Mouse (Mus musculus) thymus, postnatal 36 days (tissue): Measurements from ENCODE around the gene Obsl1.

ENCODE experiments used
- DNase-seq, 2 experiments: peaks; one replicate each; pipeline ENCODE4 v3.0.0; 2022; ENCODE audit warnings: mixed read lengths in 2 of 2

Obsl1 gene

DNA sequence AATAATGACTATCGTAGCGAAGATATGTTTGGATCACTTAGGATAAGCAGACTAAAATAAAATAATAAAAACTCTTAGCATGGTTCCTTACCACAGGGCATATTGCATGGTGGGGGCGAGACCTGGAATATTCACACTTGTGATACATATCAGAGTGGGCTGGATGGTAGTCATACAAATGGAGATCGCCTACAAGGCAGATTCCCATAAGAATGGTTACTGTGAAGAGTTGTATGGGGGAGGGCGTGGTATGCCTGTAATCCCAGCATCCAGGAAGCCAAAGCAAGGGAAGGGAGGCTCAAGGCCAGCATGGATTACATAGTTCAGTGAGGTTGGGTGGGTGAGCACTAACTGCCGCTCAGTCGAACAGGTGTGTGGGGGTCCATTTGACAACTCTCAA is 25.5 kb downstream of the Obsl1 start:
- DNase-seq = no peak

DNA sequence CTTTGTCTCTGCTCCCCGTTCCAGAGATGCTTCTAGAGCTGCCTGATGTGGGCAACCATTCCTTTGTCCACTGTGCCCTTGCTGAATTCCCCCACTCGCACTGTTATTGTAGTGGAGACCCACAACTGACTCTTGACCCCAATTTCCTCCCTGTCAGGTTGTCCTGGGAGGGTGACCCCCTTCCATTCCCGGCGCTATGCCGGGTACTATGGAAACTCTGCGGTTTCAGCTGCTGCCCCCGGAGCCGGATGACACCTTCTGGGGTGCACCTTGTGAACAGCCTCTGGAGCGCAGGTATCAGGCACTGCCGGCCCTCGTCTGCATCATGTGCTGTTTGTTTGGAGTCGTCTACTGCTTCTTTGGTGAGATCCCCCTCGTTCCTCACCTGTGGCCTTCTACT is 26.2 kb downstream of the Obsl1 start:
- no peak for DNase-seq

DNA sequence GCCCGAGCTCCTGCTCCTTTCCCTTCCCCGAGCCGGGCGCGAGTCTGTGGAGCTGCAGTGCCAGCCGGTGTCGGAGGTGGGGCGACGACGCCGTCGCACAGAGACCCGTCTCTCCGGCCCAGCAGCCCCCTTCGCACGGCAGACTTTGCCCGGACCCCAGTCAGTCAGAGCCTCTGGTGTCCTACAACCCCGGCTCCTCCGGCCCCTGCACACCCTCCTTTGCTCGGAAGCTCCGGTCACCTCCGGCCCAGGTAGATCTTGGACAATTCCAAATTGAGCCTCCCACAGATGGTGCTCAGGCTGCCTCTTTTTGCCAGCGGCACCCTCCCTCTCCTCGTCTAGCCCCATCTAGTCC is 26.6 kb downstream of the Obsl1 start:
- no peak for DNase-seq

DNA sequence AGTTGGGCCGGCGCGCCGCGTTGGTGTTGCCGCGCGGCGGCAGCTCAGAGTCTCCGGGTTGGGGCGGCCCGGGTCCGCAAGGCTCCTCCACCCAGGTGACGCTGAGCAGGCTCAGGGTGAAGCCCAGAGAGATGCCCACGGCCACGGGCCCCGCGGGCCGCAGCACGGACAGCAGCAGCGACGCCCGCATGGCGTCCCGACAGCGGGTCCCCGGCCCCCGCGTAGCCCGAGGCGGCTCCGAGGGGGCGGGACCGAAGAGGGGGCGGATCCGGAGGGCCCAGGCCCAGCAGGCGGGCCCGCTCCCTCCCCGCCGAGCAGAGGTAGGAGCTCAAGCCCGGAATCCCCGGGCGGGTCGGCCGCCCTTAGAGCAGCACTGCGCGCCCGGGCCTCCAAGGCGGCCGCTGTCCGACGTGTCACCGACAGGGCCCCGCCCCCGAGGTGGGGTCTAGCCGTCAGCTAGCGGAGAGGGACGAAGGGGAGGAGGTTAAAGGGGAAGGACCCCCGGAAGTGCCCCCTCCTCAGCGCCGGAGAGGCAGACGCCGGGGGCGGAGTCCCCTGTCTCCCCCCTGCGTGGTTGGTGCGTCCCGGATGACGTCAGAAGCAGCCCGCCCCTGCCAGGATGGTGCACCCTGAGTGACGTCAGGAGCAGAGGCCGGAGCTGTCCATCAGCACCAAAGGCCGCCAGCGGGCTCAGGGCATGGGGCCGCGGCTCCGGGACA is 27.2 kb downstream of the Obsl1 start, which contains the start of the genes Chpf and Tmem198:
TSS of gene Chpf (minus strand) at position 392 of the 719 bp plus-strand sequence.
TSS of gene Tmem198 (plus strand) at position 617 of the 719 bp plus-strand sequence.
- DNase-seq = peak; percentile 97

DNA sequence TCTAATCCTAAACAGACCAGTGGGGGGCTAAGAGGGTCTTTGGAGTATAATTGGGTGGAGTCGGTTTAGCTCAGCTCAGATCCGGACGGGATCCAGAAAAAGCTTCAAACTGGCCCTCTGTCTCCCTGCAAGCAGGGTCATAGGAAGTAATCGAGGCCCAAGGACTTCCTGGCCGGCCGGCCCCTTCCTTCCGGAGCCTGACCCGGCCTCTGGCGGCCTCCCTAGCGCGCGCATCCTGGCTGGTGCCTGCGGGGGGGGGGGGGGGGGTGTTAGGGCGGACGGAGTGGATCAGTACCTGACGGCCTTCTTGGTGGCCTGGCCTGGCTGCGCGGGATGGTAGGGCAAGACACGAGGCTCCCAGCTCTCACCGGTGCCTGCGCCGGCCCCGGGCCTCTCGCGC is 27.8 kb downstream of the Obsl1 start:
- DNase-seq = no peak

DNA sequence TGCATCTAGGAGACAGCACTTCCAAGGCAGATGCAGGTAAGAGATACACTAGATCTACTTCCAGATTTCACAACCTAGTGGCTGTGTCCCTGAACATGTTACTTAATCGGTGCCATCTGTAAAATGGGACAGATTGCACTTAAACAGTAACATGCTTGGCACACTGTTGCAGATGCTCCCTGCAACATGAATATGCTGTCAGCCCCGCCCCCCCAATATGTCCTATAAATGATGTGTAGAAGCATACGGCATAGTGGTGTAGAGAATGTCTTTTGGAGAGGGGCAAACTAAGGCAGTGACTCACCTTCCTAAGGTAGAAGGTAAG is 28.3 kb downstream of the Obsl1 start:
- DNase-seq = no peak

DNA sequence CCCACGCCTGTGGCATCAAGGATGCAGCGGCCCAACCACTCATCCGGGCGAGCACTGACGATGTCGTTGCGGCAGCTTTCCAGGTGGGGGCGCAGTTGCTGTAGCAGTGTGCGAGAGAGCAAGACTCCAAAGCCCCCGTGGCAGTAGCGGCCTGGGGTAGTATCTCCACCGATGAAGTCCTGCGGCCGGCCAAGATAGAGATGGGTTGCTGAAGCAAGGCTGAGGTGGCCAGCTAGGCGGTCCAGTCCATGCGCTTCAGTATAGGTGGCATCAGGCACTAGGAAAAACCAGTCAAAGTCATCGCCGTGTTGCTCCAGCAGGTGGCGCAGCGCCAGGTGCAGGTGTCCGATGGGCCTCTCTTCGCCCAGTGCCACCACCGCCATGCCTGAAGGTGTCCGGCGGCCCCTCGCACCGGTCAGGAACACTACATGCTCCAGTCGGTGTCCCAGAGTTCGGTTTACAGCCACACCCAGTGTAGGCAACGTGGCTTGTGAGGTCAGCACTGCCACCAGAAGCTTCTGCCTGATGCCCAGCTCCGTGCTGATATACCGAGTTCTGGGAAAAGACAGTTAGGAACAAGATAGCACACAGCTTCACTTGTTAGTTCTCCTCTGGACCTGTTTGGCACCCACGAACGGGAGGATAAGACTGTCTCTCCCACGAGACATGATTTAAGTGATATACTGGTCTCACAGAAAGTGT is 28.8 kb downstream of the Obsl1 start:
- peak; percentile 76 to 80 for DNase-seq

DNA sequence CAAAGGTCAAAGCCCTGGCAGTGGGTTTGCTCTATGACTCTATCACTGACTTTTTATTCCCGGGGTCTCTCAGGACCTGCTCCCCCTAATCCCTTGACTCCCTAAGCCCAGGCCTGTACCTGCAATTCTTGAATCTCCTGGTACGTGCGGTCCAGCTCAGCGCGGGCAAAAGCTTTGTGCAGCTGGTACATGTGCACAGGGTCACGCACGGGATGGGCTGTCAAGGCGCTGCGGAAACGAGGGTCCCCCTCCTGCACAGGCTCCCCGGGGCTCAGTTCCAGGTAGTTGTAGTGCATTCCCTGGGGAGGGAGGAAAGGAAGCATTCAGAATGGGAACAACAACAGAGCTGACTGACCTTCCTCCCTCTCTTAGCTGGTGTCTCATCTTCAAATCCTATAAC is 29.8 kb downstream of the Obsl1 start:
- DNase-seq = no peak

DNA sequence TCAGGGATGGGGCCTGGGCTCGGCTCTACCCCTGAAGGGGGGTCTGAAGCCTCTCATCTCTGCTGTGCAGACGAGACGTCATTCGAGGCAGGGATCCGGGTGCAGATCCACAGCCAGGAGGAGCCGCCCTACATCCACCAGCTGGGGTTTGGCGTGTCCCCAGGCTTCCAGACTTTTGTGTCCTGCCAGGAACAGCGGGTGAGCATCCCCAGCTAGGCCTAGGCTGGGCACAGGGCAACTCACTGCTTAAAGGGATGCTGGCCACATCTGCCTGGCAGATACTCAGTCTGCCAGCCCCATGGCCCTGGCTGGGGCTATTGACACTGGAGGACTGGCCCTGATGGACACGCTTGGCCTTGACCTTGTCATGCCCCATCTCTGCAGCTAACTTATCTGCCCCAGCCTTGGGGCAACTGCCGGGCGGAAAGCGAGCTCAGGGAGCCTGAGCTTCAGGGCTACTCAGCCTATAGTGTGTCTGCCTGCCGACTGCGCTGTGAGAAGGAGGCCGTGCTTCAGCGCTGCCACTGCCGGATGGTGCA is 36.9 kb downstream of the Obsl1 start:
- DNase-seq = no peak

DNA sequence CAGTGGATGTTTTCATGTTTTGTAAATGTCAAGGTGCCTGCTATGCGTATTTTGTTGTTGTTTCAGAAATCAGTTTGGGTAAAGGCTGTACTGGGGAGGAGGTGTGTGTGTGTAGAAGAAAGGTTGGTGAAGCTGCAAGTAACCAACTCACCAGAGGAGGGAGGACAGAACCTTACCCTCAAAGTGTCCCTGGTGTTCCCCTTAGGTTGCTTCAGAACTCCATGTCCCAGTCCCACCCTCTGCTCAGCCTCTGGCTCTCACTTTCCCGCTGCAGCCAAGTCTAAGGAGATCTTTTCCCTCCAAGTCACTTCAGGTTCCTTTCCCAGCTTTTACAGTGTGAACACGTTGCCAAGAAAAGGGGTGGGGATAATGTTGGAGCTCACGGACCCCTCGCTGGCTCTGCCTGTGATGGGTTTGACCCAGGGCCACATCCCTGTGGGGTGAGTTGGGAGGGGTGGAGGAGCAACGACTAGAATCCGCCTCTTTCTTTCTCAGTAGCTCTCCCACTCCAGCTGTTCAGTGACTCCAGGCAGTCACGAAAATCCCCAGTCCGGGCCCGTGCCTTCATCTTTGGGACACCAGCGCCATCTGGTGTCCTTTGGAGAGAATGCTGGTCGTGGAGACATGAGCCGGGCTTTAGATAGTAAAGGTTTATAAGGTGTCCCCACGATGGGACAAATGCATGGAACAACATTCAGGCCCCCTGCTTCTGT is 38.9 kb downstream of the Obsl1 start:
- peak; percentile 56 to 58 for DNase-seq

DNA sequence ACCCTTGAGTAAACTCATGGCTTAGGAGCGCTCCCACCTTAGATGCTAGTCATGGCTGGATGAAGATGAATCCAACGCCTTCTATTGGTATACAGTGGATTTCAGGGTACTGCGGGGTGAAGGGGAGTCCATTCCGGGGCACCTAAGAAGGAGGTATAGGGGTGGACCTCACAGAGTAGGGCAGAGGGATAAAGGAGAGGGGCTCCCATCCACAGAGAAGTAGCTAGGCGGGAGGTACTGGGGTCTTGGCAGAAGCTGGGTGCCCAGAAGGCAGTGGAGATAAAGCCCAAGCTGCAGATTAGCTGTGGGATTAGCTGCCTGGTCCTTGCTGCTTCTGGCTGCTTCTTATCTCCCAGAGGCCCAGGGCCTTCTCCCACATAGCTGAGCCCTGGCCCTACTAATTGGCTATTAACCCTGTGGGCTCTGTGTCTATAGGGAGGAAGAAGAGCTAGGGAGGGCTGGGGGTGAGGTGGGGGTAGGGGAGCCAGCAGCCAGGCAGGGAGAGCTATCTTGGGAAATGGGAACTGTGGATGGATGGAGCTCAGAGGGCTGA is 42.5 kb downstream of the Obsl1 start:
- no peak for DNase-seq

DNA sequence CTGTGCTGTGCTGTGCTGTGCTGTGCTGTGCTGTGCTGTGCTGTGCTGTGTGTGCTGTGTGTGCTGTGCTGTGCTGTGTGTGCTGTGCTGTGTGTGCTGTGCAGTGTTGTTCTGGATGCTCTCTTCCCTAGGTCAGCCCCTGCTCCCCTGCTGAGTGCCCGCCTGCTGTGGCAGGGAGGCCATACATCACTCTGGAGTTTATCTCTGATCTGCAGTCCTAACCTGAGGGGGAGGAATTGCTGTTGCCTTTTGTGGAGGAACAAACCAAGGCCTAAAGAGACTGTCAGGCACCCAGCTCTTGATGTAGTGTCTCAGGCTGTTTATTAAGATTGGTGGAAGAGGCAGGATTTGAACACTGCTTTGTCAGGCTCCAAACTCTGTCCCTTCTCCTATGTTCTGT is 43.6 kb downstream of the Obsl1 start:
- no peak for DNase-seq

DNA sequence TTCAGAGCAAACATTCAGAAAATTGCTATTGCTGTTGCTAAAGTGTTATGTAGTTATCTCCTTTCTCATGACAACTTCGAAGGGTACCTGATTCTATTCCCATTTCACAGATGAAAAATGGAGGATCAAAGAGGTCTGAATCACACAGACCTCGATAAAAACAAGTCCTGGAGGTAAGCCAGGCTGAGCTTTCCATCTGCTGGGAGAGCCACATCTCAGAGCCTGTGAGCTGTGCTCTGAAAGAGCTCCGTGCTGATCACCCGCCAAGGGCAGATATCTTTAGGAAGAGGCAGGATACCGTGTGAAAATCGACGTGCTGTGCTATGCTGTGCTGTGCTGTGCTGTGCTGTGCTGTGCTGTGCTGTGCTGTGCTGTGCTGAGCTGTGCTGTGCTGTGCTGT is 46.0 kb downstream of the Obsl1 start:
- no peak for DNase-seq

DNA sequence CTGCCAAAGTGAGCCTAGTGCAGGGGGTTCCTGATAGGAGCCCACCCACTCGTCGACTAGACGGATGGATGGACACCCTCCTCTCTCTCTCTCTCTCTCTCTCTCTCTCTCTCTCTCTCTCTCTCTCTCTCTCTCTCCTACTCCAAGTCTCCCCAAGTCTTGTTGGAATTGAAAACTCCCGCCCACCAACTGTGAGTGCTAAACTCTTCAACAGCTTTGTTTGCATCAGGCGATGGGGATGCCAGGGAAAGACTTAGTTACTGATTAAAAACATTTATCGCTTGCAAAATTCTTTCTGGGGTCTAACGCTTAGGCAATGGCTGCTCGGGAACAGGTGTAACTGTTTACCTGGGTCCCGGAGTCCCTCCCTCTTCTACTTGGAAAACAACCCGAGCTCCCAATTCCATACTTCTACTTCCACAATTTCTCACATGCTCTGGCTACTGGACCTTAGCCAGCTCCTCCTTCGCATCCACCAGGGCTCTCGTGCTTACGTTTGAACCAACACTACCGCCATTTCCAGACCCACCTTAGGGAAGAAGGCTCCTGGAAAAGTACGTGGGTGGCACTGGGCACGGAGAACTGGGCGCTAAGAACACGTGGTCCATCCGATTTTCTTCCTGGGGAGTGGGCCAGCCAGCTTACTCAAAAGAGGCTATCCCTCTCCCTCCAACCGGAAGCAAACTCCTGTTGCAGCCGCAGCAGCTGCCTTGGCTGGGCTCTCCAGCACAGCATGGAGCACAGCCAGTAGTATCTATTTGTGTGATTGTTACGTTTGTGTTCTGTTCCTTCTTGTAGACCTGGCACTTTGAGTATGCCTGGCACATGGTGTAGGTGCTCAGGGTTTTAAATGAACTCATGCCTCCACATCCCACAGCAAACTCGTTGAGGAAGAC is 47.2 kb downstream of the Obsl1 start:
- no peak for DNase-seq

DNA sequence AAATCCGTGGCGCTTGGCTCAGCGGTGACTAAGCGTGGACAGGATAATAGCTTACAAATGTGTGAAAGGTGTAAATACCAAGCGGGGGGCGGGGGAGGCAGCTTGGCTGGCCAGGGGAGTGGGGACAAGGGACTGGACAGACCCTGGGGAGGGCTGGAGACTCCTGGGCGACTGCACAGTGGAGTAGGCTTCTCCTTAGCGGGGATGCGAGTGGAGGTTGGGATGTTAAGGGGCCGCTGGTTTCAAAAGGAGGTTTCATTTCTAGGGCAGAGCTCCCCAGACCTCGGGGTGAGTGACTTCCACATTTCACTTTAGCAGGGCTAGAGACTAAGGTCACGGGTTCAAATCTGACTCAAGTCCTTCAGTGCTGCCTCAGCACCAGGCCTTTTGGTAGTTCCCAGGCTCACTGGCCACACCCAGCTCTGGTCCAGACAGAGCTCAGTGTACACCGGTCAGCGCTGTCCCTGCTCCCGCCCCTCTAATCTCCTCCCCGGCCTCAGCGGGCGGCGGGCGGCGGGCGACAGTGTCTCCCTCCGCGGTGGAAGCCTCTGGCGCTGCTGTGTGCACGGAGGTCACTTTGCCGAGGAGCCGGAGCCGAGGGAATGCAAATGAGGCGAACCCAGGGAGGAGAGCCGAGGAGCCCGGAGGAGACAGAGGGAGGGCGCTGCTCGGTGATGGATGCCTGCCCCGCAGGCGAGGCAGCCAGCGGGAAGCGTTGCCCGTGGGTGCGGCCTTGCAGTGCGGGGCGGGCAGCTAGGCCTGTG is 48.0 kb downstream of the Obsl1 start:
- no peak for DNase-seq

DNA sequence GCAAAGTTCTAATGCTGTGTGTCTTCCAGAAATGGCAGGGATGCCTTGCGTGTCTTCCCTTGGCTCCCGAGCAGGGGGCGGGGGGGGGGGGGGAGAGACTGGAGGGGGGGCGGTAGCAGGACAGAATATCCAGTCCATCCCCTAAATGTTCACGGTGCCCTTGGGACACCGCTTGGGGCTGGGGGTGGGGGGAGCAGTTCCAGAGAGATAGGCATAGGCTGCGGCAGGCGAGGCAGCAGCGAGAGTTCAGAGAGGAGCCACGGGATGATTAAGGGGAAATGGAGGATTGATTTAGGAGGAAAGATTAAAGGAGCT is 48.6 kb downstream of the Obsl1 start:
- no peak for DNase-seq

DNA sequence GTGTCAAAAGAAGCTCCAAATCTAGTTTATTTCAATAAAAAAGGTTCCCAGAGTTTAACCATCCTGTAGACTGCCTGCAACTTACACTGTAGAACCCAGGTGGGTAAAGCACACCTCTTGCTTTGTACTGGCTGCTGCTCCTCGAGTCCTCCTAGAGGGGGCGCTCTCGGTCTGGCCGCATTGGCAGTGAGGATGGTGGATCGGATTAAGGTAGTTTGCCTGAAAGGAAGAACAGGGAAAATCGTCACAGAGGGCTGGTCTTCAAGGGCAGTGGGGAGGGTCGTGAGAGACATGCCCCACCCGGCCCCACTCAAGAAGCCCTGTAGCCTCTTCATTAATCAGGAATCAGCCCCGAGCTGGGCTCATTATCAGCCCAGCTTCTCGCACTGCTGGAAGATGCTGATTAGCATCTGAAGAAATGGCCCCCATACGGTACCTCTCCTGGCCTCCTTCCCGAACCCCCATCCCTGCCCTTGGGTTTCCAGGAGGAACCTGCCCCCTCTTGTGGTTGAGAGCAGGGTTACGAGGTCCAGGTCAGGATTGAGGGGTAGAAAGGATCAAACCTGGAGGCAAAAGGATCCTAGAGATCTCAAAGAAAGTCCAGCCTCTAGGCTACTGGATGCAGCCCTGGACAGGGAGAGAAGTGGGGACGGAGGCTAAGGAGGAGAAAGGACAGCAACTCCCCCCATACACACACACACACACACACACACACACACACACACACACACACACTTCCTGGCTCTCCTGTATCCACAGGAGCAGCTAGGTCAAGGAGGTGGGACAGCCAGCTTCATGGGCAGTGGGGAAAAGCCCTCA is 49.3 kb downstream of the Obsl1 start:
- no peak for DNase-seq

DNA sequence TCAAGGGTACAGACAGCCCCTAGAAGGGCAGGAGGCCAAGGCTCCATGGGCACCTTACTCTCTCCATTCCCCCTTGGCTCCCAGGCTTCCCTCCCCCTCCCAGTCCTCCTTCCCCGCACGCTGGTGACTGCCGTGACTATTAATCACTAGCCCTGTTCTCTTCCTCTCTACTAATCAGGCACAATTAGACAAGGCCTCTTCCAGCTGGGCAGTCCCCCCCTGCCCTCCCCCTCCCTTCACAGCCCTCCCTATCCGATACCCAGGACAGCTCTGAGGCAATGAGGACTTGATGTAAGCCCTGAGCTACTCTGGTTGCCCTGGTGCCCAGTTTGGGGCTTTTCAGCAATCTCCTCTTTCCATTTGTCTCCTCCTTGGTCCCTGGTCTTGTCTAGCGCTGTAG is 50.3 kb downstream of the Obsl1 start:
- DNase-seq = no peak

DNA sequence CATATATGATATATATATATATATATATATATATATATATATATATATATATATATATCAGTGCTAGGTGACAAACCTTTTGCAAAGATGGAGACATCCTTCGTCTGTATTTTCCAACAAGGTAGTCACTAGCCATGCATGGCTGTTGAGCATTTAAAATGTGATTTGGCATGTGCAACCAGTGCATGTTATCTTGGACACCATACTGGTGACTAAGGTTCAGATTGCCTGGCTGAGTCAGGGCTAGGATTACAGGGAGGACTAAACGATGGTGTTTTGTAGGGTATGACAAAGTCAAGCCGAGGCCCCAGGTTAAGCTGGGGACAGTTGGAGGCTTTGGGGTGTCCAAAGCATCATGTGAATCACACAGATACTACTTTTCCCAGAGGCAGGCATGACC is 50.8 kb downstream of the Obsl1 start:
- no peak for DNase-seq

DNA sequence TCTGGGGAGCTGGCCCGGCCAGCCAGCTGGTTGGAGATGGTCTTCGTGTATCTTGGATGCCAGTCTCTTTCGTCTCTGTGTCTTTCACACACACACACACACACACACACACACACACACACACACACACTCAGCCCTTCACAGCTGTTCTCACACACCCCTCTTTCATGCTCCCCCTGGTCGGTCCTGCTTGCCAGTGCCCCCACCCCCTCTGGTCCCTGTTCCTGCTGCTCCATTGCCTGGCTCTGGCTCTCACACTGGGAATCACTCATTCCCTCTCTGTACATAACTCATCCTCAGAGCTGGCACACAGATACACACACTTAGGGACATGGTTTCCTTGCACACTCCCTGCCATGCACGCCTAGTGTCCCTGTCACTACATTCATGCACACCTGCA is 54.4 kb downstream of the Obsl1 start:
- no peak for DNase-seq
